Mouse (Mus musculus): ENCODE measurements around the gene Lgmn.

- TF ChIP-seq CTCF (IDR thresholded peaks at IDR 0.05; ENCODE audit: extremely low read depth, insufficient read length, insufficient replicate concordance, low read depth, low read length): no peak
- no peak for TF ChIP-seq POLR2A (IDR thresholded peaks at IDR 0.05; ENCODE audit: low read depth, low read length)
Measured at GRCm38 (mm10) chr12:102453581-102453980, 14.0 kb upstream of the Lgmn start.
